Mouse (Mus musculus) cerebellum, adult 11-12 months (tissue): ENCODE measurements around the gene Tspan31.

ENCODE experiments used
- DNase-seq: peaks from one replicate; pipeline ENCODE4 v3.0.0; 2022

The Tspan31 gene

GRCm38 (mm10) chr10:127041774-127042338, 28.2 kb downstream of the Tspan31 start:
- DNase-seq, result peak; percentile 84

- no peak for DNase-seq
Measured at GRCm38 (mm10) chr10:127041274-127041766, 28.7 kb downstream of the Tspan31 start, which contains the start of the genes Mettl1 and Eef1akmt3. Gene Mettl1 (plus strand): TSS chr10:127041414. Gene Eef1akmt3 (minus strand): TSS chr10:127041513.

- DNase-seq, result no peak
Measured at GRCm38 (mm10) chr10:127040569-127041214, 29.4 kb downstream of the Tspan31 start.

- DNase-seq, result no peak
Measured at GRCm38 (mm10) chr10:127037641-127038040, 32.4 kb downstream of the Tspan31 start.

GRCm38 (mm10) chr10:127036273-127036672, 33.8 kb downstream of the Tspan31 start:
- DNase-seq, result no peak

GRCm38 (mm10) chr10:127033301-127033741, 36.7 kb downstream of the Tspan31 start:
- DNase-seq, result no peak

- peak; percentile 88 for DNase-seq
Measured at GRCm38 (mm10) chr10:127030336-127031296, 39.4 kb downstream of the Tspan31 start, which contains the start of gene Tsfm. Gene Tsfm (minus strand): TSS chr10:127030840.

GRCm38 (mm10) chr10:127018422-127018821, 51.6 kb downstream of the Tspan31 start:
- DNase-seq, result no peak
